Mouse (Mus musculus) ZHBTc4 (cell line): ENCODE measurements around the gene Ank2.

ENCODE experiments used
- DNase-seq: peaks from one replicate; pipeline ENCODE4 v3.0.0-alpha.2; 2011; ENCODE audit warnings: low read depth, low spot score

Gene Ank2

GRCm38 (mm10) chr3:127293479-127293874 lies 205.7 kb downstream of the Ank2 start:
- DNase-seq: no peak

DNA sequence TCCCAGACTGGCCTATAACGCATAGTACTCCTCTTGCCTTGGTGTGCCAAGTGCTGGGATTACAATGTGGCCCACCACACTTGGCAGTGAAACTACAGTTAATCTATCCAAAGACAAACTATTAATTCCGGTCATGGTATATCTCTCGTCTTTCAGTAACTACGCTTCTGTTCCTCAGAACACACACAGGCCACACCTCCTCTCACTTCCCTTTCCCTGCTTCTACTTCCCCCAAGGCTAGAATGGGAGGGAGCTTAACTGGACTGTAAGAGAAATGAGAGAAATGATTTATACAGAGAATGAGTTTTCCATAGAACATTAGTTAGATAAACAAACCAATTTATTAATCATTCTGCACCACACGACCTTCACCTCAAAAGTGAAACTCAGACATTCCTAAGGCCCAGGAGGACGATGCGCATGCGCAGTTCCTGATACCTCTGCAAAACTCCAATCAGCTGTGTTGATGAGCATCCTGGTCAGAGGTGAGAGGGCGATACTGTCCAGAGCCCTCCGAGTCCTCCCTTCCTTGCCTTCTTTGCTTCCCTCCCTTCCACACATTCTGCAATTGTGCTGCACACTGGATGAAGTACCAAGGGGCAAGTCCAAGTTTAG lies 206.2 kb downstream of the Ank2 start:
- no peak for DNase-seq

DNA sequence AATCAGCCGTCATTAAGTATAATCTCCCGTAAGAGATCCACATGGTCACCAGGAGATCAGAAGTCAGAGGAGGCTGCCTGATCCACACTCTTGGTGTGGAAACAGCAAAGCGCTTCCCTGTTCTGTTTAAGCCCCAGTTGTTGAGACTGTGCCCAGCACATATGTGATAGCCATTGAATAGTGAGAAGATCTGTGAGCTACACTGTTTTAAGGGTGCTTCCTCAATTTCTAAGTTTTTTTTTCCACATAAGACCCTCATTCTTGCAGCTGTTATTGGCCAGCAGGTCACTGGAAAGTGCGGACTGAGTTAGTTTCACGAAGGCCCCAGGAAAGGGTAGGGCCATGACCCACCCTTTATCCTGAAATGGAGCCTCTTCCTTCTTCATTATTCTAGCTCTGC lies 216.9 kb downstream of the Ank2 start:
- DNase-seq: no peak

DNA sequence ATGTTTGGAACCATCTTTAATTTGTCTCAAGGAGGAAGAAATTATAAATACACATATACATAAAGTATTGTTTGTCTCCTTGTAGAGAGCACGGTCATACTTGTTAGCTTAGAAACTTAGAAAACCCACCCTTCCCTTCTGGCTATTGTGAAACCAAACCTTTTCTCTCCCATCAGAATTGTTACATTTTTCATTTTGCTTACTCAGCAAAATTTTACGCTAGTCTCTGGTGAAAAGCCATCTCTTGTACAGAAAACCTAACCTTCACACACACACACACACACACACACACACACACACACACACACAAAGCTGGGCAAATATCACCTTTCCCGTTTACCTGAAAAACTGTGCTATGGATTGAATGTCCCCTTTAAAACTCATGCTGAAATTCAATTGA lies 217.8 kb downstream of the Ank2 start:
- DNase-seq: no peak

DNA sequence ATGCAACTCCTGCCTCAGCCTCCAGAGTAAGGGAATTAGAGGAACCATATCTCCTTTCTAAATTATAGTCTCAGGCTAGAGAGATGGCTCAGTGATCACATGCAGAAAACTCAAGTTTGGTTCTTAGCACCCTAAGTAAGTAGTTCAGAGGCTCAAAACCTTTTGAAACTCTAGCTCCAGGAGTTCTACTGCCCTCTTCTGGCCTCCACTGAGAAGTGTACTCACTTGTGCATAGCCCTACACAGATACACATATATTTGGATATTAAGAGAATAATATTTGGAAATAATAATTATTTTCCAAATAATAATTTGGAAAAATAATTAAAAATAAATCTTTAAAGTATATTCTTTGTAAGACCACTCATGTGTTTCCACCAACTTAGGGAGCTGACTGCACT lies 218.8 kb downstream of the Ank2 start:
- peak; percentile 36 for DNase-seq

DNA sequence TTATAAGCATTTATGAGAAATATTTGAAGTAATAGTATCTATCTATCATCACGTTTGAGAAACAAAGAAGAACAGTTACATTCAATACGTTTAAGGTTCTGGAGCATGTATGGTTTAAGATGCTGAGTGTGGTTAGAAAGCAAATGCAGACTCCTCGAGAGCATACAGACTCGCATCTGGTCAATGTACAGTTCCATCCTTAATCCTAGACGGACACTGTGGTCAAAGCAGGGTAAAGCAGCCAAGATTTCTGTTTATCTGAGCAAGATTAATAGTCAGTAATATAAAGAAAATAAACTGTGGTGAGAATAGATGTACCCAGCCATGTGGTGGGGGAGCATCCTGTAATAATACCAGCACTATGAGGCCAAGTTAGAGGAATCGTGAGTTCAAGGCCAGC lies 223.2 kb downstream of the Ank2 start:
- no peak for DNase-seq

DNA sequence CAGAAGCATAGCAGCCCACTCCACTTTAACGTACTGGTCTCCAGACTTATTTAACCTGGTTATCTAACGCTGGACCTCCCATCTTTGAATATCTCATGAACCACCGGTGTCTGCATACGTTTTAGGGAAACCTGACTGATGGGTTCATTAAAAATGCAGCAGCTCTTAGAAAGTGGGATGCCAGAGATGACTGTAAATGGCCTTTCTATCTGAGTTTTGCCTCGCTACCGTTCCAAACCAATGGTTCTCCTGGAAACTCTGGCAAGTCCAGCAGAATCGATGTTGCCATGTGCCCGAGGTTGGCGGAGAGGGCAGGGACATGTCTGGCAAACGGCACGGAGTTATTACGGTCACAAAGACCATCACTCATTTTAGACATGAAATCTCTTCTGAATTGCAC lies 226.3 kb downstream of the Ank2 start:
- no peak for DNase-seq

- peak; percentile 33 for DNase-seq
These were observed 229.5 kb downstream of the Ank2 start for GRCm38 (mm10) chr3:127269616-127270015.

- no peak for DNase-seq
These were observed 231.3 kb downstream of the Ank2 start for GRCm38 (mm10) chr3:127267846-127268245.

GRCm38 (mm10) chr3:127265732-127266131 lies 233.4 kb downstream of the Ank2 start:
- DNase-seq: no peak

DNA sequence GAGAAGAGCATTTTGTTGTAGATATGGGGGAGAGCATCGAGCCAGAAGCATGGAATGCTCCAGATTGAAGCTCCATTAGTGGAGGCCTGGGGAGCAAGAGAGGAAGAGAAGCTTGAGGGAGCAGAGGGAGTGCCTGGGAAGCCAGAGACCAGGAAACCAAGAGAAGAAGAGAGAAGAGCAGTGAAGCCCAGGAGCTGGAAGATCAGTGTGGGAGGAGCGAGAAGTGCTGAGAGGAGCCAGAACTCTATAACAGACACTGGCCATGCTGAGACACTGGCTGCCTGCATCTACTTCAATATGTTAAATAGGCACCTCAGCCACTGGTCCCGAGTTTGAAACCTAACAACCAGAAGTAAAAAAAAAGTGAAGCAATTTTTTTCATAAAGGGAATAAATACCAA lies 234.0 kb downstream of the Ank2 start:
- no peak for DNase-seq

DNA sequence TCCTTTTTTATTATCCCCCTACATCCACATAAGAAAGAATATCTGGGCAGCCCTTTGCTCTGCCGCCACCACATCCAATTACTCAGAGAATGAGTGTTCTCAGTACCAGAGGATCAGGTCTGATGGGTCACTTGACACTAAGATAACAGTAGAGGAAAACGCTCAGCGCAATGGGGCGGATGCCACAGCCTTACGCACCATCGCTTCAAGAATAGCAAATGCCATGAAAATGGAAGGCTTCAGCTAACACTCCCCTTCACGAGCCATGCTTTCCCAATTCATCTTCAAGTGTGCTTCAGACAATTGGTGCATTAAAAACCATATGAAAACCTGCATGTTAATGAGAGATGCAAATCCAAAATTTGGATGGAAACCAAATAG lies 238.4 kb downstream of the Ank2 start:
- no peak for DNase-seq

DNA sequence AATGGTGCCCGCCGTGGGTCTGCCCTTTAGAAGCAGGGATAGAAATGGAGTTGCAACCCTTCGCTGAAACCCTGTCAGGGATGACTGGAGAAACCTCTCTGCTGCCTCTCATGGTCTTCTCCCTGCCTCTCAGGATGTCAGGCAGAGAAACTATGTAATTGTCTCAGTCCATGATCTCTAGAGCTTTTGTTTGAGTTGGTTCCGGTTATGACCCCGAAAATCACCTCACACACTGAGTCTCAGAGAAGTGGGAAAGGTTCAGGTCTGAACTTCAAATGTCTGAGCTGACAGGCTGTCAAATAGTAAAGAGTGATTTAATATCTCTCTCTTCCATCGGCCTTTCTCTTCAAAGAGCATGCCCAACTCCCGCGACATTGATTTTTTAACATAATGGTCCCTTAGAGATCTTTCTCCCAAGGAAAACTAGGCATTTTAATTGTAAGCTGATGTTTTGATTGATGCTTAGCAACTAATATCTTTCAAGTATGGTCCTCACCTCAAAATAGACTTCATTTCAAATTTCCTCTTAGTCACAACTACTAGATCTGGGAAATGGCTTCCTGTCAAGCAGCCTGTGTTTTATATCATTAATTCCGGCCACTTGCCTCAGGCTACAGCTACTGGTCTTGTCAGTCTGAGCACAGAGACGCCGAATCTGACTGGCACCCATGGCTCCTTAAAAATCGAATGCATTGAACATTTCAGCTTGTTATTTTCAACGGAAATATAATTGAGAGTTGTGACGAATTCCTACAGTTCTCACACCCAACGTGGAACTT lies 239.0 kb downstream of the Ank2 start:
- DNase-seq: no peak

DNA sequence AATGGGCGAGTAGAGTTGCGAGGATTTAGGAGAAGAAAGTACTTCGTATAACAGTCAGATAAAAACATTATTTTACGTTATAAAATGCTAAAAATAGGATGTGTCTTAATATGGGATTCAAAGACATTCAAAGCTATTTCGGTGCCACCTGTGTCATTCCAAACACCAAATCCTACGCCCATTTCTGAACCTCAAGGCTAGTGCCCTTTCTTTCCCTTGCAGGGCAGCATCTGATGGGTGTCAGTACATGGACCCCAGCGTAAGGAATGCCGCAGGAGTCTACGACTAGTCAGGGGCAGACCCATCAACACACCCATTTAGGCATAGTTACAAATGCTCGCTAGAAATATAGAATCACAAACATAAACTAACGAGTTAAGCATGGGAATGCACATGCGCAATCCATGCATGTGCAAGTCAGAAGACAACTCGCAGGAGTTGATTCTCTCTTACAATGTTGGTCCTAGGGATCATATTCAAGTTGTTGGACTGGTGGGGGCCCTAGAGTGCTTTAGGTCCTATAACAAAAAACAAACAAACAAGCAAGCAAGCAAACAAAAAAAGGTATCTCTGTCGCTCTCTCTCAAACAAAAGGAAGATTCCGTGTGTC lies 240.6 kb downstream of the Ank2 start:
- peak; percentile 11 for DNase-seq

GRCm38 (mm10) chr3:127257969-127258368 lies 241.2 kb downstream of the Ank2 start:
- no peak for DNase-seq

GRCm38 (mm10) chr3:127257279-127257925 lies 241.7 kb downstream of the Ank2 start:
- DNase-seq: peak; percentile 97

DNA sequence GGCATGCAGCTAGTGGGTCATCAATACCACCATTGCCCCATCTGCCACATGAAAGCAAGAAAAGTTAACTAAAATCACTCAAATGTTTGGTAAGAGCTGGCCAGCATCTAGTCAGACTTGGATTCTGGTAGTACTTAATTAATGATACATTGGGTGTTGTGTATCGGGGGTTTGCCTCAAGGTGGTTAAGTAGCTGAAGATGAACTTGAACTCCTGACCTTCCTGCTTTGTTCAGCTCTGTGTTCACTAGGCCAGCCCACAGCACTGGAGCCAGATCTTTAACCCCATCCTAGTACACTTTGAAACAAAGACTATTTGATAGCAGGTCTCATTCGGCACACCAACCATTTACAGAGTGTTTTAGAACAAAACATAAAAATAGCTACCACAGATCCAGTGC lies 242.5 kb downstream of the Ank2 start:
- peak; percentile 57 for DNase-seq

DNA sequence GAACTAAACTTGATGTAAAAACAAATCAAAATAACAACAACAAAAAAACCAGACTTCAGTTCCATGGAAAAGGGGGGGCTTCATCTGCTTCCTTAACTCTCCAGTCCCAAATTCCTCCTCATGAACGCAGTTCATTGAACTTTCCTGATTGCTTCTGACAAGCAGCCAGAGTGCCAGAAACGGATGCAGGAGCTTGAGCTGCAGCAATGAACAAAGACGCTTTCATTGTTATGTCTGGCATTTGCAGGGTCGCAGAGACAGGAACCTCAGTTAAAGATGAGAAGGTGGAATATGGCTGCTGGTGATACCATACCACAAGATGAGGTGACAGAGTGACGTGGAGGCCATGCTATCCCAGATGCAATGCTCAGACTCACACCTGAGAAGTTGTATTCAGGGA lies 248.2 kb downstream of the Ank2 start:
- DNase-seq: no peak

DNA sequence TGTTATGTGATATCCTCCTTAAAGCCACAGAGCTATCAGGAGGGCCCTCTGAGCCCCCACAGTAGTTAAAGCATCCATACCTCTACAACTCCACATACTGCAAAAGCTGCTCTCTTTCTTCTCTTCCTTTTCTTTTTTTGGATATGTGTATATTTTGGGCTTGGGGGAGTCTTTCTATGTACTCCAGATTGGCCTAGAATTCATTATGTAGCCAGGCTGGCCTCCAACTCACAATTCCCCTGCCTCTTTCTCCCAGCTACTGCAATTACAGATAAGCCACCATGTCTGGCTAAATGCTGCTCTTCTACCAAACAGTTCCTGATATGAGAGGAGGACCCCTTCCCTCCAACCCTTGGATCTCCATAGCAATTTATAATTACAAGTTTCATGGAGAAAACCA lies 250.5 kb downstream of the Ank2 start:
- DNase-seq: no peak

- no peak for DNase-seq
These were observed 252.0 kb downstream of the Ank2 start for GRCm38 (mm10) chr3:127246989-127247708.

- no peak for DNase-seq
These were observed 255.1 kb downstream of the Ank2 start for GRCm38 (mm10) chr3:127243928-127244642.
